Mouse (Mus musculus) gastrocnemius, postnatal 25 days (tissue): Measurements from ENCODE around the gene Lingo2. TPM values are rescaled to one million over a fixed set of nuclear protein-coding genes. Genes with fewer than 3 reads are reported as not detected.

Experiments
- DNase-seq: peaks from one replicate; pipeline ENCODE4 v3.0.0; 2022
- long read RNA-seq, 2 experiments: library from polyadenylated mRNA; stranded (forward); transcript quantifications; one replicate each; pipeline ENCODE4 v2.0.0; 2021
- total RNA-seq, 2 experiments: library from RNA; stranded (reverse); gene quantifications; 1 replicate in 1 of 2; 2 replicates in 1 of 2; pipeline ENCODE4 v1.2.3; 2021

The Lingo2 gene
- total RNA-seq: not detected
- long read RNA-seq, experiment 1, partial matches to known transcripts: 0 of 2 reads
- long read RNA-seq, experiment 1, other reads (novel, unspliced or antisense): 2 of 2 reads
- long read RNA-seq, experiment 2: 0 reads

GRCm38 (mm10) chr4:36951150-36951954 is at the start of gene Lingo2:
Gene Lingo2, minus strand, starts transcription at chr4:36951747.
- no peak for DNase-seq

GRCm38 (mm10) chr4:36973358-36973757 is 21.8 kb upstream of the Lingo2 start:
- DNase-seq: no peak

- no peak for DNase-seq
Observed at GRCm38 (mm10) chr4:36952431-36953429, 1.2 kb upstream of the Lingo2 start.

GRCm38 (mm10) chr4:36951955-36952215 is 338 bp upstream of the Lingo2 start:
- DNase-seq: no peak

- DNase-seq: no peak
Observed at GRCm38 (mm10) chr4:36950790-36951149, 777 bp downstream of the Lingo2 start.

- no peak for DNase-seq
Observed at GRCm38 (mm10) chr4:36950021-36950751, 1.4 kb downstream of the Lingo2 start.

GRCm38 (mm10) chr4:36890810-36891209 is 60.7 kb downstream of the Lingo2 start:
- no peak for DNase-seq

GRCm38 (mm10) chr4:36890365-36890764 is 61.2 kb downstream of the Lingo2 start:
- no peak for DNase-seq

- no peak for DNase-seq
Observed at GRCm38 (mm10) chr4:36874781-36875180, 76.8 kb downstream of the Lingo2 start.

- DNase-seq: no peak
Observed at GRCm38 (mm10) chr4:36824982-36825381, 126.6 kb downstream of the Lingo2 start.

GRCm38 (mm10) chr4:36821914-36822313 is 129.6 kb downstream of the Lingo2 start:
- DNase-seq: no peak

- DNase-seq: no peak
Observed at GRCm38 (mm10) chr4:36775088-36775487, 176.5 kb downstream of the Lingo2 start.

- DNase-seq: no peak
Observed at GRCm38 (mm10) chr4:36730691-36731090, 220.9 kb downstream of the Lingo2 start.

- no peak for DNase-seq
Observed at GRCm38 (mm10) chr4:36716411-36716810, 235.1 kb downstream of the Lingo2 start.

GRCm38 (mm10) chr4:36698888-36699287 is 252.7 kb downstream of the Lingo2 start:
- DNase-seq: no peak

GRCm38 (mm10) chr4:36696810-36697209 is 254.7 kb downstream of the Lingo2 start:
- DNase-seq: no peak

- DNase-seq: no peak
Observed at GRCm38 (mm10) chr4:36659920-36660319, 291.6 kb downstream of the Lingo2 start.

- no peak for DNase-seq
Observed at GRCm38 (mm10) chr4:36647753-36648152, 303.8 kb downstream of the Lingo2 start.

GRCm38 (mm10) chr4:36635666-36636065 is 315.9 kb downstream of the Lingo2 start:
- DNase-seq: no peak

GRCm38 (mm10) chr4:36576801-36577200 is 374.7 kb downstream of the Lingo2 start:
- DNase-seq: no peak

GRCm38 (mm10) chr4:36576256-36576655 is 375.3 kb downstream of the Lingo2 start:
- no peak for DNase-seq

GRCm38 (mm10) chr4:36566544-36566943 is 385.0 kb downstream of the Lingo2 start:
- no peak for DNase-seq
